Comparison of ENCODE assay signal across 1 mouse cellular context in genomic region chr8:108691456-108692238, GRCm38 (mm10).
TF ChIP-seq lines count a peak whose summit lies in the region.

No protein-coding gene starts in this region.

TF ChIP-seq in MEL, 35 proteins besides CTCF, POLR2A, EP300 and RAD21 (continued from another document):
- peak; percentile 85 for TF ChIP-seq ZNF384 (IDR thresholded peaks at IDR 0.05; ENCODE audit: low read depth, low read length)
- no peak for TF ChIP-seq MYB (IDR thresholded peaks at IDR 0.05; ENCODE audit: low read depth, low read length)
- peak; percentile 86 for TF ChIP-seq GATA1 (IDR thresholded peaks at IDR 0.05; ENCODE audit: low read depth, low read length)
- TF ChIP-seq BHLHE40 (IDR thresholded peaks at IDR 0.05; ENCODE audit: borderline replicate concordance, low read depth, low read length): no peak
